Mouse (Mus musculus): ENCODE measurements at regions not wholly inside any gene's neighbourhood (a gene's known extent, or its start where the extent isn't known, plus 50 kb on each side); places are given as distances from the start of the nearest gene placed in this dataset.

DNA sequence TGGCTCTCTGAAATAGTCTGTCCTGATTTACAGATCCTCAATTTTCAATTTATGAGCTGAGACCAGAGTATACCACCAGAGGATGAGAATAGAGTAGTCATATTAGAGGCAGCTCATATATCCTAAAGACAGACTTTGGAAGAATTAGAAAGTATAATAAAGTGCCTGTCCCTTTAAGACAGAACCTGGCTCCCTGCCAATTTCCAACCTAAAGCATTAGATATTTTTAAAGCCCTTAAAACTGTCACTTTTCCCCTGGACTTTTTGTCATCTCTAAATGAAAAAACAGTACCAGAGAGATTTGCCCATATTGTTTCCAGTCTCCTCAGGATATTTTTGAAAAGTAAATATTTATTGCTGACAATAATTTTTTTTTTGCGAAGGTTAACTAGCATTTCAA, 437.7 kb upstream of the Nr2f2 start:
- no peak for TF ChIP-seq FLI1 (IDR thresholded peaks at IDR 0.05; ENCODE audit: low read length)
- no peak for TF ChIP-seq GATA1 (IDR thresholded peaks at IDR 0.05; ENCODE audit: borderline replicate concordance, low read length)

Data from megakaryocyte, embryonic 14.5 days (primary cell).